Mouse (Mus musculus) lung, adult 2 months (tissue): Measurements from ENCODE around the gene Nr3c2.

Source experiments
- CTCF ChIP-seq: fragments of 200-500 bp; IDR thresholded peaks from 2 replicates; pipeline ENCODE4 v1.5.1; 2011; ENCODE audit warnings: mild to moderate bottlenecking, low read length, control low read depth; ENCODE audit not compliant: insufficient read depth
- POLR2A ChIP-seq: fragments of 200-500 bp; IDR thresholded peaks from 2 replicates; pipeline ENCODE4 v1.6.1; 2011; ENCODE audit warnings: low read depth, mild to moderate bottlenecking, control low read depth, low read length, borderline replicate concordance; ENCODE audit errors: extremely low read depth

- TF ChIP-seq CTCF: no peak
- TF ChIP-seq POLR2A: no peak
Measured at GRCm38 (mm10) chr8:77100370-77100769, 201.1 kb downstream of the Nr3c2 start.
